Mouse (Mus musculus): ENCODE results near the gene Cct3. TPM values are rescaled to one million over a fixed set of nuclear protein-coding genes. Genes with fewer than 3 reads are reported as not detected.
A peak's percentile ranks its signal among the peaks of the same experiment; 100 is the strongest.

Gene Cct3
- polyA plus RNA-seq, 1 experiment from 2014 or later, result 488 TPM

DNA sequence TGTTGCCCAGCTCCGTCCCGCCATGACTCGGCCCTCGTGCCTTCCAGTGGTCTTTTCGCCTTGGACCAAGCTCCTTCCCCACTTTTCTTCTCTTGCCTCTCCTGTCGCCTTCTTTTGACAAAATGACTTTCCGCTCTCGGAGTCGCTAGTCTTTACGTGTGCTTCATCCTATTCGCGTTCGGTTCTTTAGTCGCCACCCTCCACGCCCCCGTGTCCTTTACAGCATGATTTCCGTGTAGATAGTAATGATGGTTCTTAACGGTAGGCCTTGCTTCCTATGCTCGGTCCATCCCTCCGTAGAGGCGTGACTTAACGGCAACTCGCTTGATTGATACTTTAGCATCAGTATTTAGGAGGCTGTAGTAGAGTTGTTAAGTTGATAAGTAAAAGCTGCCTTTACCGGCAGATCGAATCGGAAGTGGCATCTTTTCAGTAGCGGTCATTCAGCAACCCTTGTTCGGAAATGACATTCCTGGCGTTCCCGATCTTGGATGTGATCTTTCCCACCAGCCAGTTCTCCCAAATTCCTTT lies 470 bp downstream of the Cct3 start:
- Histone ChIP-seq H3K27ac (peak overlapping the region; percentile 94), H3K4me1 (peaks cover 27% of the 10 kb centered on the region), H3K4me2 (peak overlapping the region; percentile 79), H3K36me3 (peaks cover 41% of the 10 kb centered on the region), H3K9ac (peak overlapping the region; percentile 80), H3K27me3 (replicated peaks) (no peaks in the 10 kb centered on the region), H3K9me3 (replicated peaks) (no peaks in the 10 kb centered on the region), H3K4me3 (peak overlapping the region; percentile 72)
- no peak for ATAC-seq
- under 1% methylated on average over 30 of the region's 30 CpGs for WGBS (ENCODE audit: insufficient replicate concordance)

DNA sequence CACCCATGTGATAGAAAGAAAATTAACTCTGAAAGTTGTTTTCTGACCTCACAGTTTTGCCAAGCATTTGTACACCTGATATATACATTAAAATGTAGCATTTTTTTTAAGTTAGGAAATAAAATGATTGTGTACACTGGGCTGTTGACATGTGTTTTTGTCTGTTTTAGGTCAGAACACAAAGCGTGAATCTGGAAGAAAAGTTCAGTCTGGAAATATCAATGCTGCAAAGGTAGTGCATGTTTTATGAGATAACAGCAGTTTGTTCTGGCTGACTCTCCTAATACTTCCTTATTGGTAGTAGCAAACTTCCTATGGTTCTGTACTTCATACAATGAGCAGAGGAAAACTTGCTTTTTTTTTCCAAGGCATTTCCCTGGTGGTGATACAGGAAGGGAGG lies 2.3 kb downstream of the Cct3 start:
- no peaks in the 10 kb centered on the region for H3K9me3 ChIP-seq (replicated peaks)
- ATAC-seq, result no peak
- H3K4me2 ChIP-seq, result peak overlapping the region; percentile 79
- H3K4me1 ChIP-seq, result peaks cover 27% of the 10 kb centered on the region
- H3K27me3 ChIP-seq (replicated peaks), result no peaks in the 10 kb centered on the region
- H3K27ac ChIP-seq, result no peak overlapping the region
- 23% methylated on average over 1 of the region's 1 CpGs for WGBS (ENCODE audit: insufficient replicate concordance)
- no peak overlapping the region for H3K9ac ChIP-seq
- peaks cover 58% of the 10 kb centered on the region for H3K36me3 ChIP-seq
- peak overlapping the region; percentile 72; the same call in 1 of the 2 replicates for H3K4me3 ChIP-seq

DNA sequence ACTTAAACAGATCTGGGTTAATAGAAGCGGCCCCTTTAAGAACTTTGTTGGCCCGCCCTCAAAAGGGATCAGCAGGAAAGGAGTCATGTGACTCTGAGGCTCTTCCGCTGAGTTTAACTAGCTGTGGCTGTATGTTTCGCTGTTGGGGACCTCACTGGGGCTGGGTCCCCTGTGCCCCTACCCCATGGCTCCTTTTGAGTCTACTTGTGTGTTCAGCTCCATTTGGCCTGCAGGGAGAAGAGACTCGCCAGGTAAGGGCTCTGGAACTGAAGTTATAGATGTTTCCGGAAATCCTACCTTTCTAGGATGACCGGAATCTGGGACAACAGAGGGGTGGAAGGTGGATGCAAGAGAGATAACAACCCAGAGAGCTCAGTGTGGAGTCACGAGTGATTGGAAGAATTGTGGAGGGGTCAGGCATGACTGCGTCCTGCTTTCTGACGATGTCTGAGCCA lies 28.1 kb downstream of the Cct3 start, which contains the start of gene Glmp:
Glmp (plus strand) TSS at position 73 of the 455 bp plus-strand sequence.
- peak within 1 kb of the TSS; percentile 82 for H3K9ac ChIP-seq
- H3K36me3 ChIP-seq, result peaks cover 68% of the 10 kb centered on the region
- peak within 1 kb of the TSS; percentile 83 for H3K4me2 ChIP-seq
- H3K4me1 ChIP-seq, result peaks cover 15% of the 10 kb centered on the region
- peak within 1 kb of the TSS; percentile 61 for H3K27ac ChIP-seq
- H3K9me3 ChIP-seq (replicated peaks), result no peaks in the 10 kb centered on the region
- H3K4me3 ChIP-seq, result peak within 1 kb of the TSS; percentile 76
- ATAC-seq, result peak; percentile 82
- H3K27me3 ChIP-seq (replicated peaks), result no peaks in the 10 kb centered on the region
- WGBS (ENCODE audit: insufficient replicate concordance), result 1% methylated on average over 10 of the region's 10 CpGs

DNA sequence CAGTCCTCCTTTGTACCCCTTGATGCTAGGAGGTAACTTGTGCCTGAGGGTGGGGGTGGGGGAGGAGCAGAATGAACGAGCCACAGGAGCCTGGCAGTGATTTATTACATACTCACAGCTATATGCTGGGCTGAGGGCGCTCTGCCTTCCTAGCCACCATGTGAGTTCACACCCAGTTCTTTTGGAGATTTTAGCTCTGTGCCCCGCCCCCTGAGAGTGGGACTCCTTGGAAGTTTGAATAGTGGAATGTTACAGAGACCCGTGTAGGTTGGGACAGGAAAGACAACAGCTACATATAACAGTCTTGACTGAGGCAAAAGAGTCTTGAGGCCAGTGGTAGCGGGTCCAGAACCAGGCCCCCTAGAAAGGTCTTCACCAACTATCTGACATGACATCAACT lies 32.0 kb downstream of the Cct3 start:
- 63% methylated on average over 5 of the region's 5 CpGs for WGBS (ENCODE audit: insufficient replicate concordance)
- no peak overlapping the region for H3K9ac ChIP-seq
- H3K4me1 ChIP-seq, result peaks cover 23% of the 10 kb centered on the region
- H3K4me3 ChIP-seq, result no peak overlapping the region
- H3K36me3 ChIP-seq, result peaks cover 48% of the 10 kb centered on the region
- no peak overlapping the region for H3K4me2 ChIP-seq
- ATAC-seq, result no peak
- no peaks in the 10 kb centered on the region for H3K9me3 ChIP-seq (replicated peaks)
- H3K27me3 ChIP-seq (replicated peaks), result peaks cover 6% of the 10 kb centered on the region; the same call in 1 of the 2 replicates
- no peak overlapping the region for H3K27ac ChIP-seq

DNA sequence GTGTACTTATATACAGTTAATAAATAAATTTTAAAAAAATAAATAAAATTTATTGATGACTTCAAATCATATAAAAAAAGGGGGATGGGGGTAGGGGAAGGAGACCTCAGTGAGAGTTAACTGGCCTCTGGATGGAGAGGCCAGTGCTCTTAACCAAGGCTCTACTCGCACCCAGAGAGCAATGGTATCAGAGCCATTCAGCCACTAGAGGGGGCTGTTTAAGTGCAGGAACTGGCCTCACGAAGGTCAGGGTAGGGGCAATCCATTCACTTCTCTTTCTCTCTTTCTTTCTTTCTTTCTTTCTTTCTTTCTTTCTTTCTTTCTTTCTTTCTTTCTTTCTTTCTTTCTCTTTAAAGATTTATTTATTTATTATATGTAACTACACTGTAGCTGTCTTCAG lies 34.4 kb downstream of the Cct3 start:
- H3K4me2 ChIP-seq, result no peak overlapping the region
- no peak overlapping the region for H3K4me3 ChIP-seq
- H3K36me3 ChIP-seq, result peaks cover 44% of the 10 kb centered on the region
- WGBS (ENCODE audit: insufficient replicate concordance), result 8% methylated on average over 2 of the region's 2 CpGs
- peaks cover 6% of the 10 kb centered on the region; the same call in 1 of the 2 replicates for H3K27me3 ChIP-seq (replicated peaks)
- H3K9me3 ChIP-seq (replicated peaks), result no peaks in the 10 kb centered on the region
- H3K4me1 ChIP-seq, result peaks cover 25% of the 10 kb centered on the region
- H3K9ac ChIP-seq, result no peak overlapping the region
- ATAC-seq, result no peak
- H3K27ac ChIP-seq, result no peak overlapping the region

DNA sequence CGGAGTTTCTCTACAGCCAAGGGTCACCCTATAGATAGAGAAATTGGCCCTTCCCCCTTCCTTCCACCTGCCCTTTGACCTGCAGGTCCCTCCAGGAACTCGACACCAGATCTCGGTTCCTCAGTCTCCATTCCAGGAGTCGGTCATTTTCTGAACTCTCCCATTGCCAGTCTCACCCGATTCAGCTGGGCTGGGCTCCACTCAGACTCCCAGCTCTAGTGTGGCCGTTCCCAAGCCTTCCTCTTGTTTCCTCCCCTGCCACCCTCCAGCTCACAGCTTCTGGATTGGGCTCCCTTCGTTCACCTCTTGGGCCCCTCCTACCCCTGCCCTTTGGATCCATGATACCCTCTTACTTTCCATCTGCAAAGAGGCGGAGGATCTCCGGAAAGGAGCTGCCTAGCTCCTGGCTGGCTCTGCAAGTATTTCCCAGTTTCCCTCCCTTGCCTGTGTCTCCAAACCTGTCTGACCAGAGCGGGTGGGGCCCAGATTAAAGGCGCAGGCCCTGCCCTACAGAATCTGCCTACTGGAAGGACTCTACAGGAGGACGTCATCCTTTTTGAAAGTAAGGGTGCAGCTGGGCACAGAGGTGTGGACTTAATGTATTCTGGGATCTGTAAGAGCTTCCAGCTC lies 37.2 kb downstream of the Cct3 start:
- Histone ChIP-seq H3K4me2 (peak overlapping the region; percentile 81), H3K4me1 (peaks cover 47% of the 10 kb centered on the region), H3K36me3 (peaks cover 23% of the 10 kb centered on the region), H3K27me3 (replicated peaks) (peaks cover 6% of the 10 kb centered on the region; the same call in 1 of the 2 replicates), H3K4me3 (peak overlapping the region; percentile 80), H3K9ac (peak overlapping the region; percentile 89), H3K9me3 (replicated peaks) (no peaks in the 10 kb centered on the region), H3K27ac (peak overlapping the region; percentile 96)
- WGBS (ENCODE audit: insufficient replicate concordance), result 53% methylated on average over 12 of the region's 12 CpGs
- ATAC-seq, result peak; percentile 33; the same call in 1 of the 2 replicates

DNA sequence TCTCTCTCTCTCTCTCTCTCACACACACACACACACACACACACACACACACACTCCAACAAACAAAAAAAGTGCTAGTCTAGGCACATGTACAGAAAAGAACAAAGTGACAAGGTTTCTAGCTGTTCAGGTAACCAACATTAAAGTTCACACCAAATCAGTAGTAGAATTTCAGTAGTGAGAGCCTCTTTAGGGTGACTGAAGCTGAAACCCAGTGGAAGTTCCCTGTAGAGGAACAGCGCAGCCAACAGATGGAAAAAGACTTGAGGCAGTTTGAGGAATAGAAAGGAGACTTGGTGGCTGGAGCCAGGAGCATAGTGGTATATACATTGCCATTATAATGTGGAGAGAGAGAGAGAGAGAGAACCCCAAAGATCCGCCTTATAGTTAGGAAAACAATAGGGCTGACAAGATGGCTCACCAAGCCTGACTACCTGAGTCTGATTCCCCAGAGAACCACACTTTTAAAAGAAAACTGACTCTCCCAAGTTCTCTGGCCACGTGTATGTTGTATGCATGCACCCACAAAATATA lies 38.1 kb downstream of the Cct3 start:
- H3K9me3 ChIP-seq (replicated peaks), result no peaks in the 10 kb centered on the region
- ATAC-seq, result no peak

DNA sequence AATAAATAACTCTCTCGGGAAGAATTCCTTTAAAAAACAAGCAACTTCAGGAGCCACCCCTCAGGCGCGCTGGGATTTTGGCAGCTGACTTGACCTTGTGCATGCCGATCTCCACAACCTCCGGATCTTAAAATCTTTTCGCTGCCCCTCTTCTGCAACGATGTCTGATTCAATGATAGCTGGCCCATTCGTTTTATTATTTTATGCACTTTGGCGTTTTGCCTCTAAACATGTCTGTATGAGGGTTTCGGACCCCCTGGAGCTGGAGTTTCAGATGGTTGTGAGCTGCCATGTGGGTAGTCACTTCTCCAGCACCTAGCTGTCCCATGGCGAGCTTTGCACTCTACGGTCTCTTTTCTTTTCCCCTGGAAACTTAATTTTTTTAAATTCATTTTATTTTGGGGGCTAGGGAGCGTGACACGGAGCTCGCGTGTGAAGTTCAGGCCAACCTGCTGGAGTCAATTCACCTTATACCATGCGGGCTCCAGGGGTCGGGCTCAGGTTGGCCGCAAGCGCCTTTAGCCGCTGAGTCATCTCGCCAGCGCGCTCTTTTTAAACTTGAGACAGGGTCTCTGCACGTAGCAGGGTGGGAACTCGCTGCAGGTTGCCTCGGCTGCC lies 38.6 kb downstream of the Cct3 start:
- Histone ChIP-seq H3K27ac (peak overlapping the region; percentile 96), H3K4me1 (peaks cover 58% of the 10 kb centered on the region), H3K9ac (peak overlapping the region; percentile 89), H3K9me3 (replicated peaks) (no peaks in the 10 kb centered on the region), H3K27me3 (replicated peaks) (peaks cover 6% of the 10 kb centered on the region; the same call in 1 of the 2 replicates), H3K4me2 (peak overlapping the region; percentile 81), H3K4me3 (peak overlapping the region; percentile 80), H3K36me3 (peaks cover 13% of the 10 kb centered on the region)
- peak; percentile 35 for ATAC-seq
- WGBS (ENCODE audit: insufficient replicate concordance), result under 1% methylated on average over 27 of the region's 27 CpGs

More for the DNA sequence above, 38.1 kb downstream of the Cct3 start:
- WGBS (ENCODE audit: insufficient replicate concordance), result 16% methylated on average over 3 of the region's 3 CpGs
- Histone ChIP-seq H3K27ac (peak overlapping the region; percentile 96), H3K4me3 (peak overlapping the region; percentile 80), H3K4me1 (peaks cover 55% of the 10 kb centered on the region), H3K9ac (peak overlapping the region; percentile 89), H3K27me3 (replicated peaks) (peaks cover 6% of the 10 kb centered on the region; the same call in 1 of the 2 replicates), H3K4me2 (peak overlapping the region; percentile 81), H3K36me3 (peaks cover 15% of the 10 kb centered on the region)

DNA sequence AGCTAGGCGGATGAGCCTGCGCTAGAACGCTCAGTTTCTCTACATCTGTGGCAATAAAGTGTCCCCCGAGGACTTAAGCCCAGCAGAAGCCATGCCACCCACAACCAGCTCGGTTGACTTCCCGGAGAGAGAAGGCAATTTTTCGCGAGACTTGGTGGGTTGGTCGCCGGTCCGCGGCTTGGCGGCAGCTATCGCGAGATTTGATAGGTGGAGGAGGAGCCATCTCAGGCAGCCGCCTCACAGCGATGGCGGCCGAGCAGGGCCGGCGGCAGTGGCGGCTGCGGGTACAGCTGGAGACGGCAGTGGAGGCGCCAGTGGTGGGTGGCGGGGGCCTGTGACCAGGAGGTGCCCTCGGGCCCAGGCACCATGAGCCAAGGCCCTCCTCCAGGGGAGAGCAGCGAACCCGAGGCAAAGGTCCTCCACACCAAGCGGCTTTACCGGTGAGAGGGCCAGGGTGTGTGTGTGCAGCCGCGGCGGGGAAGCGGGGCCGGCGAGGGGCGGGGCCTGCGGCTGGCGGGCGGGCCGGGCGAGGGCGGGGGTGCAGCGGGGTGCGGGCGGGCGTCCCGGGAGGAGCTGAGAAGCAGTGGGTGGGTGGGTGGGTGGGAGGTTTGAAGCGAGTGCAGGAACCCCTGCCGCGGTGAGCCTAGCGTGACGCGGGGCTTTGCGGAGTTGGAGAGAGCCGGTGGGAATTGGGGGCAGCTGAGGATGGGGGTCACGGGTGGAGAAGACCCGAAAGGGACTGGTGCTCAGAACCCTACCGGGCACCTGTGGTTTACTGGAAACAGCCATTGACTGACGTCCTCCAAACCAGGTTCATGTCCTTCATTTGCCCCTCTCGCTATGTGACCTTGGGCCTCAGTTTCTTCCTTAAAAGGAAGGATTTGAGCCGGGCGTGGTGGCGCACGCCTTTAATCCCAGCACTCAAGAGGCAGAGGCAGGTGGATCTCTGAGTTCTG lies 39.4 kb downstream of the Cct3 start, which contains the start of the genes Tmem79 and Smg5:
Tmem79 (minus strand) TSS at position 91 of the 956 bp plus-strand sequence.
Smg5 (plus strand) TSS at position 203 of the 956 bp plus-strand sequence.
- Histone ChIP-seq H3K27me3 (replicated peaks) (peaks cover 6% of the 10 kb centered on the region; the same call in 1 of the 2 replicates), H3K9me3 (replicated peaks) (no peaks in the 10 kb centered on the region), H3K4me1 (peaks cover 66% of the 10 kb centered on the region), H3K36me3 (peaks cover 18% of the 10 kb centered on the region), H3K4me2 (peak within 1 kb of the TSS; percentile 81), H3K4me3 (peak within 1 kb of the TSS; percentile 80), H3K9ac (peak within 1 kb of the TSS; percentile 89), H3K27ac (peak within 1 kb of the TSS; percentile 96)
- peak; percentile 88 for ATAC-seq
- 1% methylated on average over 56 of the region's 66 CpGs for WGBS (ENCODE audit: insufficient replicate concordance)

DNA sequence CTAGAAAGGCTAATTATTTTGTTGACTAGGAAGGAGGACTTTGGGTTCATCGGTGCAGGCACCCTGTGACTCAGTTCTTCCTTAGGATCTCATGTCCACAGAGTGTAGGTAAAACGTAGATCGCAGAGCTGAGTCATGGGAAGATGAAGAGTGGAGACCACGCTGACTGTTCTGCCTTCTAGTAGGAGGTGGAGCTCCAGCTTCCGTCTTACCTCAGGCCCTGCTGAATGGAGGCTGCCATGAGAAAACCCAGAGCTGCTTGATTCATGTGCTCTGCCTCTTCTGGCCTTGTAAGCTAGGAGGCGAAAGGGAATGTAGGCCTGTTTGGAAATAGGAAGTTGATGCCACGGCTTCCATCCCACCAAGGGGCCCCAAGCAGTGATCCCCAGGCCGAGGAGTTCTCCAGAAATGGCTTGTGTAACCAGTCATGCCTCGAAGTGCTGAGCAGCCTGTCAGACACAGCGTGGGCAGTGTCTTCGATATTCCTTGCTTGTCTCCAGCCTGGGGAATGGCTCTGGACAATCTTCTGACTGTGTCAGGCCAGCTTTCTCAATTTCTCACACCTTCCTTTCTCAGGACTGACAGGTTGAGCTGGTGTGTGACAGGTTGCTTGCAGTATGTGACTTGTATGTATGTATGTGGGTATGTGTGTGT lies 40.6 kb downstream of the Cct3 start:
- Histone ChIP-seq H3K27me3 (replicated peaks) (peaks cover 1% of the 10 kb centered on the region; the same call in 1 of the 2 replicates), H3K9me3 (replicated peaks) (no peaks in the 10 kb centered on the region), H3K9ac (peak overlapping the region; percentile 89), H3K4me2 (peak overlapping the region; percentile 81), H3K27ac (peak overlapping the region; percentile 96), H3K4me1 (peaks cover 73% of the 10 kb centered on the region), H3K4me3 (peak overlapping the region; percentile 80), H3K36me3 (peaks cover 28% of the 10 kb centered on the region)
- 22% methylated on average over 11 of the region's 11 CpGs for WGBS (ENCODE audit: insufficient replicate concordance)
- peak; percentile 53 for ATAC-seq

Data from liver, embryonic 12.5 days (tissue).